Mouse (Mus musculus): ENCODE measurements around the gene Rab36. TPM values are rescaled to one million over a fixed set of nuclear protein-coding genes. Genes with fewer than 3 reads are reported as not detected.

Rab36 gene
- total and polyA plus RNA-seq, 3 experiments, result not detected

DNA sequence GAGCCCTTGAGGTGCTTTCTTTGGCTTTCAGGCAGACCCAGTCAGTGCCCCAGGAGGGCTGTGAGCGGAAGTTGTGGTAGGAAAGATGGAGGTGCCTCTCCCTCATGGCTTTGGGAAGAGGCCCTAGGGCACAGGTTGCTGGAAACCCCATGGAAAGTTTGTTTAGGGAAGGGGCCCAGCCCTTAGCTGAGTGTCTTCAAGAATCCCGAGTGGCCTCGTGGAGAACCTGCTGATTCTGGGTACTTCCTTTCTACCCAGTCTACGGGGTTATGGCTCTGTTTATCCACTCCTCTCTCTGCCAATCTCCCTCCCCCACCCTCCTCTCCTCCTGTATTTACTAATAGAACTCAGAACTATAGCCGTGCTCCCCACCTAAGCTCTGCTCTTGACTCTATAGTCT, 38.8 kb downstream of the Rab36 start:
- no peak overlapping the region for H3K9ac ChIP-seq (ENCODE audit: control insufficient read depth, low read depth, low read length, poor library complexity, severe bottlenecking)
- H3K27ac ChIP-seq (ENCODE audit: control insufficient read depth, low read depth, low read length), result no peak overlapping the region
- H3K9me3 ChIP-seq (replicated peaks; ENCODE audit: insufficient read depth, low read length), result no peaks in the 10 kb centered on the region
- no peaks in the 10 kb centered on the region for H3K4me1 ChIP-seq (ENCODE audit: control insufficient read depth in 1 of 2, insufficient read depth in 2 of 2, low read length in 2 of 2)
- DNase-seq (ENCODE audit: low read depth, low spot score), result no peak
- H3K36me3 ChIP-seq (ENCODE audit: control insufficient read depth in 1 of 2, insufficient read depth in 2 of 2, low read length in 2 of 2), result no peaks in the 10 kb centered on the region
- H3K79me2 ChIP-seq (ENCODE audit: control insufficient read depth, insufficient read depth, low read length, poor library complexity), result no peaks in the 10 kb centered on the region
- no peaks in the 10 kb centered on the region for H3K27me3 ChIP-seq (ENCODE audit: control insufficient read depth in 1 of 2, insufficient read depth in 2 of 2, low read length in 2 of 2)
- no peak overlapping the region for H3K4me3 ChIP-seq (ENCODE audit: control insufficient read depth in 1 of 2, insufficient read depth in 1 of 2, low read depth in 2 of 2, low read length in 2 of 2)
- TF ChIP-seq POLR2A (IDR thresholded peaks at IDR 0.05; ENCODE audit: control insufficient read depth in 1 of 2, insufficient read depth in 1 of 2, low read depth in 1 of 2, low read length in 2 of 2, poor library complexity in 1 of 2), result no peak
- no peak for TF ChIP-seq SMC3 (IDR thresholded peaks at IDR 0.05; ENCODE audit: low read depth, low read length)
- TF ChIP-seq MXI1 (IDR thresholded peaks at IDR 0.05; ENCODE audit: low read depth, low read length), result no peak
- TF ChIP-seq HCFC1 (IDR thresholded peaks at IDR 0.05; ENCODE audit: low read depth, low read length), result no peak
- no peak for TF ChIP-seq RCOR1 (IDR thresholded peaks at IDR 0.05; ENCODE audit: low read depth, low read length)
- no peak for TF ChIP-seq UBTF (IDR thresholded peaks at IDR 0.05; ENCODE audit: borderline replicate concordance, insufficient read depth, low read depth, low read length)
- TF ChIP-seq E2F4 (IDR thresholded peaks at IDR 0.05; ENCODE audit: borderline replicate concordance, low read depth, low read length), result no peak
- TF ChIP-seq MYB (IDR thresholded peaks at IDR 0.05; ENCODE audit: low read depth, low read length), result no peak
- TF ChIP-seq TAL1 (IDR thresholded peaks at IDR 0.05; ENCODE audit: low read length), result no peak
- TF ChIP-seq ZMIZ1 (IDR thresholded peaks at IDR 0.05; ENCODE audit: low read depth, low read length), result no peak
- no peak for TF ChIP-seq ELF1 (IDR thresholded peaks at IDR 0.05; ENCODE audit: low read depth, low read length)
- no peak for TF ChIP-seq BHLHE40 (IDR thresholded peaks at IDR 0.05; ENCODE audit: borderline replicate concordance, low read depth, low read length)
- TF ChIP-seq USF2 (IDR thresholded peaks at IDR 0.05; ENCODE audit: borderline replicate concordance in 1 of 2, insufficient read depth in 1 of 2, low read depth in 1 of 2, low read length in 2 of 2), result no peak
- TF ChIP-seq JUND (IDR thresholded peaks at IDR 0.05; ENCODE audit: low read depth, low read length), result no peak
- TF ChIP-seq MAZ (IDR thresholded peaks at IDR 0.05; ENCODE audit: low read depth, low read length), result no peak

DNA sequence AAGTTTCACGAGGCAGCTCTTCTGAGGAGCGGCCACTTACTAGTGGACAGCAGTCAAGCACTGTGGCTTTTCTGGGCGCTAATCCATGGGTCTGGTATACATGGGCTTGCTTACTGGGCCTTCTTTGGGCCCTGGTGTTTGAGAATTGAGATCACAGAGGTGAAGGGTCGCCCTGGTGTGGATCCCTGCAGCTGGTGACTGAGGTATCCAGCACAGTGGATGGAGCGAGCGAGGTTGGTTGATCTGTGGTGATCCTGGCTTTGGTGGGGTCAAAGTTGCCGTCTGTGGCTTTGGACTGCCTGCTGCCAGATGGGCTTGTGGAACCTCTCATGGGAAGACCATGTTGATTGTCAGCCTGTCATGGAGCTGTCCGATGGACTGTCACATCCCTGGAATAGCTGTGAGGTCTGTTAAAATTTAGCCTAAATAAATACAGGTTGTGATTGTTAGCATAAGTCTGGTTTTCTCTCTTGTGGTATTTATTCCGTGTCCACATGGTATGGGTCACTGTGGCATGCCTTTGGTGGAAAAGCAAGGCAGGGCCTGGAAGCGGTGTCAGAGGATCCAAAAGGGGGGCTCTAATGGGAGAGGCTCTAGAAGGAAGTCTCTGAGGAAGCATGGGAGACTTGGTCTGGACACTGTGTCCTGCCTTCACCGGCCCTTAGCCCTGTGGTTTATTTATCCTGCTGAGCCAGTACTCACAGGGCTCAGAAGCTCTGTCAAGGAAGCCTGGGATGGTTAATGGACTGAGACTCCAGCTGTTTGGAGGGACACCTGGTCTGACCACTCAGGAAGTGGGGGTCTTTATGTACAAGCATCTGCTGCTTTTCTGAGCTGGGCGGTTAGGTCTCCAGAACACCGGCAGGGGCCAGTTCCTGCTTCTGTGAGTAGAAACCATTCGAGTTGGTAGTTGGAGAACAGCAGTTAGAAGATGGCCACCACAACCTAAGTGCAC, 41.6 kb downstream of the Rab36 start:
- H3K9ac ChIP-seq (ENCODE audit: control insufficient read depth, low read depth, low read length, poor library complexity, severe bottlenecking), result no peak overlapping the region
- no peaks in the 10 kb centered on the region for H3K27me3 ChIP-seq (ENCODE audit: control insufficient read depth in 1 of 2, insufficient read depth in 2 of 2, low read length in 2 of 2)
- no peak overlapping the region for H3K27ac ChIP-seq (ENCODE audit: control insufficient read depth, low read depth, low read length)
- no peaks in the 10 kb centered on the region for H3K79me2 ChIP-seq (ENCODE audit: control insufficient read depth, insufficient read depth, low read length, poor library complexity)
- no peaks in the 10 kb centered on the region for H3K36me3 ChIP-seq (ENCODE audit: control insufficient read depth in 1 of 2, insufficient read depth in 2 of 2, low read length in 2 of 2)
- no peak for DNase-seq (ENCODE audit: low read depth, low spot score)
- no peaks in the 10 kb centered on the region for H3K4me1 ChIP-seq (ENCODE audit: control insufficient read depth in 1 of 2, insufficient read depth in 2 of 2, low read length in 2 of 2)
- no peak for TF ChIP-seq ELF1 (IDR thresholded peaks at IDR 0.05; ENCODE audit: low read depth, low read length)
- no peak for TF ChIP-seq SIN3A (IDR thresholded peaks at IDR 0.05; ENCODE audit: low read length)
- TF ChIP-seq ZC3H11A (IDR thresholded peaks at IDR 0.05; ENCODE audit: low read depth, low read length), result no peak
- TF ChIP-seq MAFK (IDR thresholded peaks at IDR 0.05; ENCODE audit: borderline replicate concordance, low read depth, low read length), result no peak
- TF ChIP-seq GATA1 (IDR thresholded peaks at IDR 0.05; ENCODE audit: low read depth, low read length), result no peak
- TF ChIP-seq UBTF (IDR thresholded peaks at IDR 0.05; ENCODE audit: borderline replicate concordance, insufficient read depth, low read depth, low read length), result no peak
- TF ChIP-seq USF1 (IDR thresholded peaks at IDR 0.05; ENCODE audit: low read depth, low read length), result no peak
- no peak for TF ChIP-seq USF2 (IDR thresholded peaks at IDR 0.05; ENCODE audit: borderline replicate concordance in 1 of 2, insufficient read depth in 1 of 2, low read depth in 1 of 2, low read length in 2 of 2)
- TF ChIP-seq POLR2A (IDR thresholded peaks at IDR 0.05; ENCODE audit: control insufficient read depth in 1 of 2, insufficient read depth in 1 of 2, low read depth in 1 of 2, low read length in 2 of 2, poor library complexity in 1 of 2), result no peak
- TF ChIP-seq GABPA (IDR thresholded peaks at IDR 0.05; ENCODE audit: low read depth, low read length), result no peak
- TF ChIP-seq ZKSCAN1 (IDR thresholded peaks at IDR 0.05; ENCODE audit: low read depth, low read length), result no peak
- no peak for TF ChIP-seq MYC (IDR thresholded peaks at IDR 0.05; ENCODE audit: low read depth, low read length)
- TF ChIP-seq RAD21 (IDR thresholded peaks at IDR 0.05; ENCODE audit: low read depth, low read length), result no peak
- TF ChIP-seq NRF1 (IDR thresholded peaks at IDR 0.05; ENCODE audit: insufficient read depth, low read depth, low read length, poor library complexity, severe bottlenecking), result no peak
- no peak for TF ChIP-seq E2F4 (IDR thresholded peaks at IDR 0.05; ENCODE audit: borderline replicate concordance, low read depth, low read length)
- TF ChIP-seq TAL1 (IDR thresholded peaks at IDR 0.05; ENCODE audit: low read length), result no peak
- no peak for TF ChIP-seq RCOR1 (IDR thresholded peaks at IDR 0.05; ENCODE audit: low read depth, low read length)
- TF ChIP-seq NELFE (IDR thresholded peaks at IDR 0.05; ENCODE audit: low read depth, low read length), result no peak
- no peak for TF ChIP-seq TBP (IDR thresholded peaks at IDR 0.05; ENCODE audit: low read depth, low read length)
- H3K4me3 ChIP-seq (ENCODE audit: control insufficient read depth in 1 of 2, insufficient read depth in 1 of 2, low read depth in 2 of 2, low read length in 2 of 2), result no peak overlapping the region
- H3K9me3 ChIP-seq (replicated peaks; ENCODE audit: insufficient read depth, low read length), result no peaks in the 10 kb centered on the region
